Mouse (Mus musculus): ENCODE results near the gene Slc25a22.

DNA sequence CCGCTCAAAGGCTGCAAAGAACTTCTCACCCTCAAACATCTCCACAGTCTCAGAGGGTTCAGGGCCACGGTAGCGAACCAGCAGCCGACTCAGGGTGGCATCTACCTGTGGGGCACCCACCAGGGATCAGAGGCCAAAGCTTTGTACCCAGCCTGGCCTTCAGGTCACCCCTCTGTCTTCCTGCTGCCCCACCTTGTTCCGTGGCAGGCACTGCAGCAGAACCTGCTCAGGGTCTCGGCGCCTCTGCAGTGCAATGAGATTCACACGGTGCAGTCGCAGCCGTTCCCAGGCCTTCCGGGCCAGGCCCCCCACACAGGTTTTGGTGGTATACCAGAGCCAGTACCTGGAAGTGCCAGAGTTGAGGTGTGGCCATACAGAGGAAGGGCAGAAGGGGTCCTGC lies 2.1 kb upstream of the Slc25a22 start:
- TF ChIP-seq ELF1 (IDR thresholded peaks at IDR 0.05; ENCODE audit: low read depth, low read length) (no peak), BHLHE40 (IDR thresholded peaks at IDR 0.05; ENCODE audit: low read depth, low read length) (no peak), POLR2A (IDR thresholded peaks at IDR 0.05; ENCODE audit: low read depth, low read length) (no peak), EP300 (IDR thresholded peaks at IDR 0.05; ENCODE audit: low read length) (no peak), USF1 (IDR thresholded peaks at IDR 0.05; ENCODE audit: low read depth, low read length) (no peak), CTCF (conservative IDR thresholded peaks at IDR 0.05 in 1 of 2, IDR thresholded peaks at IDR 0.05 in 1 of 2; ENCODE audit: low read depth in 2 of 2, low read length in 2 of 2) (no peak), TBP (conservative IDR thresholded peaks at IDR 0.05; ENCODE audit: low read depth, low read length) (no peak), HCFC1 (IDR thresholded peaks at IDR 0.05; ENCODE audit: low read depth, low read length) (no peak), MAZ (IDR thresholded peaks at IDR 0.05; ENCODE audit: low read depth, low read length) (no peak), MYC (IDR thresholded peaks at IDR 0.05; ENCODE audit: low read depth, low read length) (no peak)

Measured in CH12.LX (cell line).